Mouse (Mus musculus) CH12.LX (cell line): Measurements from ENCODE around the gene Trpv1.
A peak's percentile ranks its signal among the peaks of the same experiment; 100 is the strongest.

ENCODE experiments used
- BHLHE40 ChIP-seq: IDR thresholded peaks from 2 replicates; pipeline ENCODE4 v1.6.1; 2011; ENCODE audit warnings: mild to moderate bottlenecking, low read depth, low read length, improper control_type of control experiment
- CTCF ChIP-seq, 2 experiments: IDR thresholded peaks in 1 of 2; conservative IDR thresholded peaks in 1 of 2; 2 replicates each; pipeline ENCODE4 v1.5.1; 2011 to 2012; ENCODE audit warnings: low read depth in 2 of 2, low read length in 2 of 2, improper control_type of control experiment in 1 of 2, inconsistent platforms in 1 of 2, mild to moderate bottlenecking in 1 of 2, moderate library complexity in 1 of 2
- EP300 ChIP-seq: IDR thresholded peaks from 2 replicates; pipeline ENCODE4 v1.6.1; 2011; ENCODE audit warnings: low read length, improper control_type of control experiment
- IRF4 ChIP-seq: IDR thresholded peaks from 2 replicates; pipeline ENCODE4 v1.6.1; 2014; ENCODE audit warnings: low read depth, mild to moderate bottlenecking, inconsistent platforms, low read length, improper control_type of control experiment
- MAFK ChIP-seq: IDR thresholded peaks from 2 replicates; pipeline ENCODE4 v1.6.1; 2011; ENCODE audit warnings: low read length, improper control_type of control experiment; ENCODE audit not compliant: insufficient replicate concordance
- MXI1 ChIP-seq: IDR thresholded peaks from 2 replicates; pipeline ENCODE4 v1.6.1; 2011; ENCODE audit warnings: mild to moderate bottlenecking, low read depth, low read length, improper control_type of control experiment
- POLR2A ChIP-seq: IDR thresholded peaks from 2 replicates; pipeline ENCODE4 v1.6.1; 2011; ENCODE audit warnings: low read depth, mild to moderate bottlenecking, improper control_type of control experiment, low read length
- RAD21 ChIP-seq: IDR thresholded peaks from 2 replicates; pipeline ENCODE4 v1.6.1; 2011; ENCODE audit warnings: low read depth, mild to moderate bottlenecking, low read length, improper control_type of control experiment, moderate library complexity
- RCOR1 ChIP-seq: conservative IDR thresholded peaks from 2 replicates; pipeline ENCODE4 v1.6.1; 2012; ENCODE audit warnings: low read depth, mild to moderate bottlenecking, inconsistent platforms, low read length, improper control_type of control experiment
- USF1 ChIP-seq: IDR thresholded peaks from 2 replicates; pipeline ENCODE4 v1.6.1; 2014; ENCODE audit warnings: low read depth, mild to moderate bottlenecking, inconsistent platforms, low read length, improper control_type of control experiment
- USF2 ChIP-seq: conservative IDR thresholded peaks from 2 replicates; pipeline ENCODE4 v1.6.1; 2011; ENCODE audit warnings: low read depth, low read length, improper control_type of control experiment
- ZC3H11A ChIP-seq: IDR thresholded peaks from 2 replicates; pipeline ENCODE4 v1.6.1; 2012; ENCODE audit warnings: low read depth, mild to moderate bottlenecking, inconsistent platforms, low read length, improper control_type of control experiment

DNA sequence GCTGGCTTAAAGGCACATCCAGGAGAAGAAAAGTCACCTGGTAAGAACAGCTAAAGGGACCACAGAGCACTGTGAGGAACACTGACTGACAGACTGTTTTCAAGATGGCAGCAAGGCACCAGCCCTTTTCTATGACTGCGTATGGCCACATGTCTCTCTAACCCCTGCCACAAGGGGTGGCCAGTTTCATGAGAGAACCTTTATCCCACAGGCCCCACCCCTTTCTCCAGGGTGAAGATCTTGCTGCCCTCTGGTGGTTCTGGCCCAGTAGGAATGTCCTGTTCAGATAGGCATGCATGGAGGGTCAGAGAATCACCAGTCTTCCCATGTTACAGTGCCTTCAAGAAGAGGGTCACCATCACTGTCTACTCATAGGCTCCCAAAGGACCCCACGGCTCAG lies 10.1 kb upstream of the Trpv1 start:
- TF ChIP-seq BHLHE40: no peak
- TF ChIP-seq USF2: no peak
- TF ChIP-seq CTCF (conservative IDR thresholded peaks at IDR 0.05 in 1 of 2, IDR thresholded peaks at IDR 0.05 in 1 of 2; ENCODE audit: low read depth in 2 of 2, low read length in 2 of 2): peak in 1 of 2 experiments; percentile 87; a peak in 2 of 4 replicates
- TF ChIP-seq RCOR1: no peak
- no peak for TF ChIP-seq EP300
- TF ChIP-seq POLR2A: no peak
- no peak for TF ChIP-seq IRF4
- TF ChIP-seq USF1: no peak
- no peak for TF ChIP-seq ZC3H11A
- peak; percentile 49 for TF ChIP-seq RAD21
- no peak for TF ChIP-seq MAFK
- TF ChIP-seq MXI1: no peak
